Mouse (Mus musculus) intestine, postnatal 0 days (tissue): ENCODE measurements around the gene Serpinb12. TPM values are rescaled to one million over a fixed set of nuclear protein-coding genes. Genes with fewer than 3 reads are reported as not detected.

Source experiments
- ATAC-seq: fragments of 200-750 bp; cut with Nextera tagmentation; 2 replicates; pipeline ENCODE4 v1.8.0; 2017; ENCODE audit warnings: mild to moderate bottlenecking, moderate TSS enrichment, moderate library complexity
- H3K27ac ChIP-seq: fragments of 300-500 bp; sonication (generic); 2 replicates; pipeline ENCODE4 v1.5.1; 2014; ENCODE audit warnings: mild to moderate bottlenecking, low read depth, low read length, moderate library complexity
- H3K27me3 ChIP-seq: fragments of 300-500 bp; sonication (generic); replicated peaks from 2 replicates; pipeline ENCODE4 v1.6.1; 2014; ENCODE audit warnings: low read length, mixed read lengths; ENCODE audit not compliant: control insufficient read depth, insufficient read depth
- H3K36me3 ChIP-seq: fragments of 300-500 bp; sonication (generic); 2 replicates; pipeline ENCODE4 v1.6.1; 2014; ENCODE audit warnings: mild to moderate bottlenecking, moderate library complexity; ENCODE audit not compliant: control insufficient read depth, insufficient read depth
- H3K4me1 ChIP-seq: fragments of 300-500 bp; sonication (generic); replicated peaks from 2 replicates; pipeline ENCODE4 v1.6.1; 2014; ENCODE audit warnings: antibody characterized with exemption, low read length, mixed read lengths; ENCODE audit not compliant: control insufficient read depth, insufficient read depth
- H3K4me2 ChIP-seq: fragments of 300-500 bp; sonication (generic); replicated peaks from 2 replicates; pipeline ENCODE4 v1.6.1; 2014; ENCODE audit warnings: low read depth, mild to moderate bottlenecking, moderate library complexity
- H3K4me3 ChIP-seq: fragments of 300-500 bp; sonication (generic); 2 replicates; pipeline ENCODE4 v1.5.1; 2014; ENCODE audit warnings: low read depth, low read length
- H3K9ac ChIP-seq: fragments of 300-500 bp; sonication (generic); 2 replicates; pipeline ENCODE4 v1.6.1; 2014; ENCODE audit warnings: mild to moderate bottlenecking, low read depth, low read length
- H3K9me3 ChIP-seq: fragments of 300-500 bp; sonication (generic); 2 replicates; pipeline ENCODE4 v1.6.1; 2016; ENCODE audit warnings: mixed run types; ENCODE audit not compliant: control insufficient read depth
- CTCF ChIP-seq: sonication (generic); IDR thresholded peaks from 2 replicates; pipeline ENCODE4 v1.5.1; 2016; ENCODE audit warnings: low read depth, mild to moderate bottlenecking, control low read depth, antibody characterized with exemption, moderate library complexity
- WGBS: fragments of 180-500 bp; shearing (Covaris S2); extraction: QIAGEN DNeasy Blood & Tissue Kit; methylation state at CpG from one replicate; pipeline ENCODE4 v1.1.7; 2014; 5-methylcytosine and 5-hydroxymethylcytosine counted together
- polyA plus RNA-seq: library from polyadenylated mRNA; unstranded; fragments of >200 nt; fragmentation: Nextera tagmentation; extraction: Ambion mirVana; gene quantifications from 2 replicates; pipeline ENCODE4 v1.2.1, GENCODE M21; 2015

The Serpinb12 gene
- polyA plus RNA-seq, 1 experiment from 2014 or later: not detected

DNA sequence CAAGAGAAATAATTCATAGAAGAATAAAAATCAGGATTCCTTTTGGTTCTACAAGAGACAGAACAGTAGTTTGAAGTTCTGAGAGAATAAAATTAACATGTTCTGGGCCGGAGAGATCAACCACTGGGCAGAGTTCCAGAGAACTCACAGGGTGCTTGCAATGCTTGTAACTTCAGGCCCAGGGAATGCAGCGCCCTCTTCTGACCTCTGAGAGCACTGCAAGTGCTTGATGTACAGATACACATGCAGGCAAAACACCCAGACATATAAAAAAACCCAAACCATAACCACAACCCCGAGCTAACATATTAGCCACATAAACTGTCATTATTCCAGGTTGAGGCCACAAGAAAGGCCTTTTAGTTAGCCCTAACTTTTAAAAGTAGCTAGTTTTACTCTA, 26.8 kb downstream of the Serpinb12 start:
- Histone ChIP-seq H3K9me3 (no peaks in the 10 kb centered on the region), H3K4me1 (no peaks in the 10 kb centered on the region), H3K4me2 (no peak overlapping the region), H3K9ac (no peak overlapping the region), H3K36me3 (no peaks in the 10 kb centered on the region), H3K27me3 (no peaks in the 10 kb centered on the region), H3K27ac (no peak overlapping the region), H3K4me3 (no peak overlapping the region)
- 42% methylated on average over 3 of the region's 3 CpGs for WGBS
- TF ChIP-seq CTCF: peak; percentile 27; the same call in 1 of the 2 replicates
- ATAC-seq: no peak

DNA sequence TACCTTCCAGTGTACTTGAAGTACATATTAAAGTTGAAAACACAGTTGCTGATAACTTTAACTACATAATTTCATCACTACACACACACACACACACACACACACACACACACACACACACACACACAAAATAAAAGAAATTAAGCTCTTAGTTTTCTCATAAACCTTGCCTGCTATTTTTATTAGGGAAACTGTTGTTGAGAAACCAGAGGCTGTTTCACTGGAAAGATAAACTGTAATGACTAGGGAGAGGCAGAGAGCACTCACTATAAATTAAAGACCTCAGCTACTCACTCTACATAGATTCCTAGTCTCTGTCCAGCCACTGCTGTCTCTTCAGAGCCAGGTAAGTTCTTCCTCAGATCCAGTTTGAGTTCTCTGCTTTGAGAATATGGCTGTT, 46.4 kb downstream of the Serpinb12 start, which contains the start of gene Serpinb13:
Gene Serpinb13 (plus strand): TSS at position 301 of the 400 bp plus-strand sequence.
- no peaks in the 10 kb centered on the region for H3K4me1 ChIP-seq
- no peak for TF ChIP-seq CTCF
- H3K9me3 ChIP-seq: no peaks in the 10 kb centered on the region
- no peaks in the 10 kb centered on the region for H3K27me3 ChIP-seq
- H3K4me3 ChIP-seq: no peak within 1 kb of the TSS
- H3K9ac ChIP-seq: no peak within 1 kb of the TSS
- H3K4me2 ChIP-seq: no peak within 1 kb of the TSS
- no peak for ATAC-seq
- no peaks in the 10 kb centered on the region for H3K36me3 ChIP-seq
- no peak within 1 kb of the TSS for H3K27ac ChIP-seq

GRCm38 (mm10) chr1:106983092-106983491, 48.8 kb downstream of the Serpinb12 start:
- H3K9ac ChIP-seq: no peak overlapping the region
- H3K4me2 ChIP-seq: no peak overlapping the region
- H3K4me3 ChIP-seq: no peak overlapping the region
- H3K9me3 ChIP-seq: no peaks in the 10 kb centered on the region
- no peak for TF ChIP-seq CTCF
- H3K27me3 ChIP-seq: no peaks in the 10 kb centered on the region
- ATAC-seq: no peak
- 93% methylated on average over 1 of the region's 1 CpGs for WGBS
- H3K4me1 ChIP-seq: no peaks in the 10 kb centered on the region
- H3K27ac ChIP-seq: no peak overlapping the region
- no peaks in the 10 kb centered on the region for H3K36me3 ChIP-seq

- H3K9me3 ChIP-seq: no peaks in the 10 kb centered on the region
- H3K27me3 ChIP-seq: no peaks in the 10 kb centered on the region
- no peak overlapping the region for H3K4me2 ChIP-seq
- 61% methylated on average over 2 of the region's 2 CpGs for WGBS
- H3K4me1 ChIP-seq: no peaks in the 10 kb centered on the region
- H3K36me3 ChIP-seq: no peaks in the 10 kb centered on the region
- no peak for ATAC-seq
- H3K4me3 ChIP-seq: no peak overlapping the region
- TF ChIP-seq CTCF: no peak
- no peak overlapping the region for H3K9ac ChIP-seq
- no peak overlapping the region for H3K27ac ChIP-seq
These were observed 49.6 kb downstream of the Serpinb12 start for GRCm38 (mm10) chr1:106983865-106984264.

GRCm38 (mm10) chr1:107000424-107000823, 66.2 kb downstream of the Serpinb12 start:
- no peaks in the 10 kb centered on the region for H3K4me1 ChIP-seq
- H3K9ac ChIP-seq: no peak overlapping the region
- no peak for TF ChIP-seq CTCF
- no peak overlapping the region for H3K27ac ChIP-seq
- H3K9me3 ChIP-seq: no peaks in the 10 kb centered on the region
- no peaks in the 10 kb centered on the region for H3K36me3 ChIP-seq
- H3K27me3 ChIP-seq: no peaks in the 10 kb centered on the region
- H3K4me3 ChIP-seq: no peak overlapping the region
- H3K4me2 ChIP-seq: no peak overlapping the region
- WGBS: 62% methylated on average over 13 of the region's 13 CpGs
- no peak for ATAC-seq

- TF ChIP-seq CTCF: no peak
- no peaks in the 10 kb centered on the region for H3K9me3 ChIP-seq
- H3K4me1 ChIP-seq: no peaks in the 10 kb centered on the region
- no peaks in the 10 kb centered on the region for H3K27me3 ChIP-seq
- H3K4me3 ChIP-seq: no peak overlapping the region
- 82% methylated on average over 2 of the region's 2 CpGs for WGBS
- no peak overlapping the region for H3K4me2 ChIP-seq
- H3K9ac ChIP-seq: no peak overlapping the region
- no peak overlapping the region for H3K27ac ChIP-seq
- H3K36me3 ChIP-seq: no peaks in the 10 kb centered on the region
- ATAC-seq: no peak
These were observed 67.5 kb downstream of the Serpinb12 start for GRCm38 (mm10) chr1:107001754-107002153.

GRCm38 (mm10) chr1:107006316-107006715, 72.1 kb downstream of the Serpinb12 start:
- H3K36me3 ChIP-seq: no peaks in the 10 kb centered on the region
- WGBS: 49% methylated on average over 3 of the region's 3 CpGs
- ATAC-seq: no peak
- H3K4me2 ChIP-seq: no peak overlapping the region
- H3K9me3 ChIP-seq: no peaks in the 10 kb centered on the region
- no peak overlapping the region for H3K27ac ChIP-seq
- H3K4me1 ChIP-seq: no peaks in the 10 kb centered on the region
- no peak overlapping the region for H3K9ac ChIP-seq
- H3K27me3 ChIP-seq: no peaks in the 10 kb centered on the region
- TF ChIP-seq CTCF: no peak
- no peak overlapping the region for H3K4me3 ChIP-seq

Other genes with a start within 250 kb of the Serpinb12 start
- 3.4 and 3.9 TPM in 2 replicates for gene Bcl2, start 220.2 kb upstream of the Serpinb12 start, polyA plus RNA-seq
- 10.8 and 11.3 TPM in 2 replicates for gene Kdsr, start 174.7 kb upstream of the Serpinb12 start, polyA plus RNA-seq
- 60.9 and 61.1 TPM in 2 replicates for gene Vps4b, start 137.7 kb upstream of the Serpinb12 start, polyA plus RNA-seq
- gene Serpinb5, start 73.3 kb upstream of the Serpinb12 start, polyA plus RNA-seq: 0.38 and 0.75 TPM in 2 replicates
- not detected in 2 replicates for gene Serpinb13, start 46.5 kb downstream of the Serpinb12 start, polyA plus RNA-seq
- not detected in 2 replicates for gene Serpinb3a, start 117.9 kb downstream of the Serpinb12 start, polyA plus RNA-seq
- gene Serpinb3d, start 149.1 kb downstream of the Serpinb12 start, polyA plus RNA-seq: not detected in 2 replicates